Mouse (Mus musculus): ENCODE results near the gene Cdk19. TPM values are rescaled to one million over a fixed set of nuclear protein-coding genes. Genes with fewer than 3 reads are reported as not detected.

The Cdk19 gene
- total and polyA plus RNA-seq, 3 experiments = 3.3 to 4.7 (median 4.0) TPM

- dilution Hi-C loops (cut with MboI; ENCODE audit: extremely low pct_ligation_motif_present, extremely low pct_unique_long_range_greater_than_20kb, low sequenced_read_pairs) = no loop called here
- peak overlapping the region; percentile 59; the same call in 1 of the 2 replicates for H3K4me2 ChIP-seq (ENCODE audit: insufficient read depth, low read depth, poor library complexity, severe bottlenecking)
- in situ Hi-C loops (cut with MboI; ENCODE audit: low pct_ligation_motif_present, low pct_unique_long_range_greater_than_20kb, low sequenced_read_pairs) = loop anchor here (5.0 to 10.0 kb wide), 2 partner anchors 268 to 471 kb away; partner anchors contain the start of gene Gtf3c6
Observed at GRCm38 (mm10) chr10:40525616-40526155, 186.3 kb downstream of the Cdk19 start.

DNA sequence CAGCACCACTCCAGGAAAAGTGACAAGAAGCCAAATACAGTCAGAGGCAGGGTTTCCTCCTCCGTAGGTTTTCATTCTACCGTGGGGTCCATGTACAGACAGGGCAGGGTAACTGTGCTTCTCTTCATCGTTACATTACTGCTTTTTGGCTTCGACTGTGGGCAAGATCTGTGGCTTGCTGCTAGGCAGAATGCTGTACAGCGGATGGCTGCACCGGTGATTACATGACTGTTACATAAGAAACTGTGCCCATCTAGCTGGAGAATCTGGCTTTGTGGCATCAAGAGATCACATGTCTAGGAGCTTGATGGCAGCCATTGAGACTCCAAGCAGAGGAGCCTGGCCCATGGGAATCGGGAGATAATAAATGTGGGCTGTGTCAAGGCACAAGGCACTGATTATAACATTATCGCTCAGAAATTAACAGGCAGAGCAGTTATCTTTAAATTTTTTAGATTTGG, 187.0 kb downstream of the Cdk19 start:
- in situ Hi-C loops (cut with MboI; ENCODE audit: low pct_ligation_motif_present, low pct_unique_long_range_greater_than_20kb, low sequenced_read_pairs) = loop anchor here (5.0 to 10.0 kb wide), 2 partner anchors 269 to 472 kb away; partner anchors contain the start of gene Gtf3c6
- TF ChIP-seq IRF4 (IDR thresholded peaks at IDR 0.05; ENCODE audit: low read depth, low read length) (no peak), RCOR1 (conservative IDR thresholded peaks at IDR 0.05; ENCODE audit: low read depth, low read length) (no peak), MXI1 (IDR thresholded peaks at IDR 0.05; ENCODE audit: low read depth, low read length) (no peak), POLR2A (IDR thresholded peaks at IDR 0.05; ENCODE audit: low read depth, low read length) (no peak), MAFK (IDR thresholded peaks at IDR 0.05; ENCODE audit: insufficient replicate concordance, low read length) (no peak), E2F4 (IDR thresholded peaks at IDR 0.05; ENCODE audit: insufficient replicate concordance, low read depth, low read length) (no peak), USF2 (conservative IDR thresholded peaks at IDR 0.05; ENCODE audit: low read depth, low read length) (no peak), CTCF (conservative IDR thresholded peaks at IDR 0.05 in 1 of 2, IDR thresholded peaks at IDR 0.05 in 1 of 2; ENCODE audit: low read depth in 2 of 2, low read length in 2 of 2) (no peak), MAX (IDR thresholded peaks at IDR 0.05; ENCODE audit: low read length) (no peak), EP300 (IDR thresholded peaks at IDR 0.05; ENCODE audit: low read length) (no peak), PAX5 (IDR thresholded peaks at IDR 0.05; ENCODE audit: low read length) (no peak), MAZ (IDR thresholded peaks at IDR 0.05; ENCODE audit: low read depth, low read length) (no peak), TCF12 (IDR thresholded peaks at IDR 0.05; ENCODE audit: low read depth, low read length) (no peak), ZMIZ1 (IDR thresholded peaks at IDR 0.05; ENCODE audit: low read depth, low read length) (no peak), UBTF (IDR thresholded peaks at IDR 0.05; ENCODE audit: low read depth, low read length) (no peak)
- no peak for DNase-seq (ENCODE audit: extremely low read depth)
- H3K9me3 ChIP-seq (replicated peaks; ENCODE audit: low read length) = no peaks in the 10 kb centered on the region
- no peak overlapping the region for H3K4me3 ChIP-seq (replicated peaks in 1 of 3; ENCODE audit: low read depth in 2 of 3, low read length in 2 of 3, poor library complexity in 1 of 3)
- H3K79me2 ChIP-seq (replicated peaks; ENCODE audit: control insufficient read depth, extremely low read depth, insufficient read depth, poor library complexity, severe bottlenecking) = no peaks in the 10 kb centered on the region
- H3K4me2 ChIP-seq (ENCODE audit: insufficient read depth, low read depth, poor library complexity, severe bottlenecking) = no peak overlapping the region
- no peak overlapping the region for H3K27ac ChIP-seq (ENCODE audit: insufficient read depth, low read depth)
- no peak overlapping the region for H3K9ac ChIP-seq (ENCODE audit: insufficient read depth, low read depth)
- dilution Hi-C loops (cut with MboI; ENCODE audit: extremely low pct_ligation_motif_present, extremely low pct_unique_long_range_greater_than_20kb, low sequenced_read_pairs) = no loop called here
- no peaks in the 10 kb centered on the region for H3K36me3 ChIP-seq (replicated peaks in 1 of 2; ENCODE audit: control insufficient read depth in 1 of 2, insufficient read depth in 1 of 2, low read length in 1 of 2)
- H3K27me3 ChIP-seq (replicated peaks) = no peaks in the 10 kb centered on the region
- peaks cover 6 to 39% of the 10 kb centered on the region in 2 experiments for H3K4me1 ChIP-seq (ENCODE audit: control insufficient read depth in 1 of 2, insufficient read depth in 2 of 2)

More at GRCm38 (mm10) chr10:40525616-40526155, 186.3 kb downstream of the Cdk19 start:
- Histone ChIP-seq H3K4me3 (replicated peaks in 1 of 3; ENCODE audit: low read depth in 2 of 3, low read length in 2 of 3, poor library complexity in 1 of 3) (no peak overlapping the region), H3K27ac (ENCODE audit: insufficient read depth, low read depth) (no peak overlapping the region), H3K36me3 (replicated peaks in 1 of 2; ENCODE audit: control insufficient read depth in 1 of 2, insufficient read depth in 1 of 2, low read length in 1 of 2) (no peaks in the 10 kb centered on the region), H3K27me3 (replicated peaks) (no peaks in the 10 kb centered on the region), H3K9ac (ENCODE audit: insufficient read depth, low read depth) (no peak overlapping the region; the same call in 1 of the 2 replicates), H3K4me1 (ENCODE audit: control insufficient read depth in 1 of 2, insufficient read depth in 2 of 2) (peaks cover 6 to 39% of the 10 kb centered on the region in 2 experiments), H3K79me2 (replicated peaks; ENCODE audit: control insufficient read depth, extremely low read depth, insufficient read depth, poor library complexity, severe bottlenecking) (no peaks in the 10 kb centered on the region), H3K9me3 (replicated peaks; ENCODE audit: low read length) (no peaks in the 10 kb centered on the region)
- no peak for DNase-seq (ENCODE audit: extremely low read depth)
- TF ChIP-seq IRF4 (IDR thresholded peaks at IDR 0.05; ENCODE audit: low read depth, low read length) (no peak), BHLHE40 (IDR thresholded peaks at IDR 0.05; ENCODE audit: low read depth, low read length) (no peak), ZNF384 (IDR thresholded peaks at IDR 0.05; ENCODE audit: low read depth, low read length) (no peak), GABPA (IDR thresholded peaks at IDR 0.05; ENCODE audit: insufficient replicate concordance, low read depth, low read length) (no peak), MXI1 (IDR thresholded peaks at IDR 0.05; ENCODE audit: low read depth, low read length) (no peak), CTCF (conservative IDR thresholded peaks at IDR 0.05 in 1 of 2, IDR thresholded peaks at IDR 0.05 in 1 of 2; ENCODE audit: low read depth in 2 of 2, low read length in 2 of 2) (no peak), TBP (conservative IDR thresholded peaks at IDR 0.05; ENCODE audit: low read depth, low read length) (no peak), ZKSCAN1 (IDR thresholded peaks at IDR 0.05; ENCODE audit: borderline replicate concordance, low read depth, low read length) (no peak), CHD2 (IDR thresholded peaks at IDR 0.05; ENCODE audit: low read length) (no peak), SIN3A (IDR thresholded peaks at IDR 0.05; ENCODE audit: low read length) (no peak)

All from CH12.LX (cell line).